Mouse (Mus musculus) heart, adult 2 months (tissue): ENCODE data around the gene Vps72. TPM values are rescaled to one million over a fixed set of nuclear protein-coding genes. Genes with fewer than 3 reads are reported as not detected.
"Not testable (repeated sequence)": the region's sequence is repeated elsewhere in the genome, so short reads cannot be mapped to it uniquely, and the experiment has no call there.

Source experiments
- DNase-seq, 2 experiments: peaks; one replicate each; pipeline ENCODE4 v3.0.0; 2021
- H3K27ac ChIP-seq: fragments of 200-600 bp; 2 replicates; pipeline ENCODE4 v1.8.1; 2022
- H3K27me3 ChIP-seq: fragments of 200-500 bp; 2 replicates; pipeline ENCODE4 v1.6.1; 2012; ENCODE audit warnings: mild to moderate bottlenecking, low read length, inconsistent platforms, mixed read lengths; ENCODE audit not compliant: control insufficient read depth, insufficient read depth
- H3K36me3 ChIP-seq: fragments of 200-500 bp; 2 replicates; pipeline ENCODE4 v1.6.1; 2012; ENCODE audit warnings: low read length, inconsistent platforms; ENCODE audit not compliant: control insufficient read depth, insufficient read depth
- H3K4me1 ChIP-seq: fragments of 200-500 bp; 2 replicates; pipeline ENCODE4 v1.6.1; 2011; ENCODE audit warnings: low read length; ENCODE audit not compliant: control insufficient read depth, insufficient read depth
- H3K4me3 ChIP-seq: fragments of 200-600 bp; 2 replicates; pipeline ENCODE4 v1.8.1; 2022
- H3K79me2 ChIP-seq: fragments of 200-500 bp; replicated peaks from 2 replicates; pipeline ENCODE4 v1.6.1; 2012; ENCODE audit warnings: mild to moderate bottlenecking, inconsistent platforms, low read length, moderate library complexity, mixed read lengths; ENCODE audit not compliant: control insufficient read depth, insufficient read depth
- H3K9ac ChIP-seq: fragments of 200-500 bp; 2 replicates; pipeline ENCODE4 v1.6.1; 2012; ENCODE audit warnings: low read depth, mild to moderate bottlenecking, control low read depth, inconsistent platforms, low read length, mixed read lengths
- CTCF ChIP-seq: fragments of 200-600 bp; IDR thresholded peaks from 2 replicates; pipeline ENCODE4 v1.8.1; 2022; ENCODE audit warnings: antibody characterized with exemption, mild to moderate bottlenecking, moderate library complexity
- EP300 ChIP-seq: fragments of 200-500 bp; IDR thresholded peaks from 2 replicates; pipeline ENCODE4 v1.6.1; 2011; ENCODE audit warnings: low read depth, low read length, control low read depth; ENCODE audit not compliant: insufficient read depth
- POLR2A ChIP-seq: fragments of 200-500 bp; IDR thresholded peaks from 2 replicates; pipeline ENCODE4 v1.6.1; 2011; ENCODE audit warnings: mild to moderate bottlenecking, low read depth, low read length, control low read depth; ENCODE audit not compliant: insufficient read depth
- WGBS: fragments of 180-500 bp; shearing (Covaris S2); methylation state at CpG from one replicate; pipeline ENCODE4 v1.1.7; 2018; 5-methylcytosine and 5-hydroxymethylcytosine counted together
- intact Hi-C: fragments of 180-260 bp; cut with DNase I; formaldehyde crosslinking; loops from one replicate; pipeline ENCODE4 v1.15.1; 2025
- polyA plus RNA-seq: library from polyadenylated mRNA; depleted of rRNA; stranded (reverse); fragments of >200 nt; gene quantifications from 2 replicates; pipeline ENCODE4 v1.2.3, GENCODE M21; 2012
- total RNA-seq, 2 experiments: library from RNA; stranded (reverse); gene quantifications; 2 replicates each; pipeline ENCODE4 v1.2.3; 2021

Gene Vps72
- total and polyA plus RNA-seq, 3 experiments, result 31.8 to 36.5 (median 34.5) TPM

GRCm38 (mm10) chr3:95088071-95088470 is 22.8 kb upstream of the Vps72 start:
- H3K9ac ChIP-seq, result no peak overlapping the region
- intact Hi-C loops, result no loop called here
- no peaks in the 10 kb centered on the region for H3K4me1 ChIP-seq
- WGBS, result 52% methylated on average over 1 of the region's 1 CpGs
- H3K36me3 ChIP-seq, result no peaks in the 10 kb centered on the region
- H3K27me3 ChIP-seq, result no peaks in the 10 kb centered on the region
- DNase-seq, result no peak
- no peak overlapping the region for H3K27ac ChIP-seq
- no peaks in the 10 kb centered on the region for H3K79me2 ChIP-seq
- TF ChIP-seq EP300 (no peak), POLR2A (no peak), CTCF (no peak)
- H3K4me3 ChIP-seq, result no peak overlapping the region

GRCm38 (mm10) chr3:95100854-95101253 is 10.0 kb upstream of the Vps72 start:
- Histone ChIP-seq H3K4me3 (no peak overlapping the region), H3K27me3 (no peaks in the 10 kb centered on the region), H3K79me2 (peaks cover 9% of the 10 kb centered on the region), H3K9ac (no peak overlapping the region), H3K27ac (no peak overlapping the region), H3K4me1 (peaks cover 1% of the 10 kb centered on the region), H3K36me3 (peaks cover 17% of the 10 kb centered on the region)
- intact Hi-C loops, result no loop called here
- no peak for DNase-seq
- TF ChIP-seq POLR2A (no peak), CTCF (no peak), EP300 (no peak)
- WGBS, result 13% methylated on average over 2 of the region's 2 CpGs

- Histone ChIP-seq H3K79me2 (peaks cover 7% of the 10 kb centered on the region), H3K4me3 (peak overlapping the region; percentile 82), H3K4me1 (peaks cover 2% of the 10 kb centered on the region), H3K27me3 (no peaks in the 10 kb centered on the region), H3K27ac (peak overlapping the region; percentile 17; the same call in 1 of the 2 replicates), H3K9ac (peak overlapping the region; percentile 28; the same call in 1 of the 2 replicates), H3K36me3 (peaks cover 12% of the 10 kb centered on the region; the same call in 1 of the 2 replicates)
- TF ChIP-seq POLR2A, result no peak
- TF ChIP-seq EP300, result no peak
- no peak for TF ChIP-seq CTCF
- intact Hi-C loops, result no loop called here
- WGBS, result 4% methylated on average over 4 of the region's 4 CpGs
- DNase-seq, result no peak
Observed at GRCm38 (mm10) chr3:95105121-95105520, 5.7 kb upstream of the Vps72 start.

GRCm38 (mm10) chr3:95105586-95106337 is 5.1 kb upstream of the Vps72 start:
- H3K27me3 ChIP-seq, result no peaks in the 10 kb centered on the region
- peak overlapping the region; percentile 85 for H3K27ac ChIP-seq
- peaks cover 2% of the 10 kb centered on the region for H3K4me1 ChIP-seq
- WGBS, result under 1% methylated on average over 16 of the region's 16 CpGs
- H3K4me3 ChIP-seq, result peak overlapping the region; percentile 82
- intact Hi-C loops, result loop anchor here (2.0 kb wide), 1 partner anchor 55 kb away; the partner anchor contains the start of gene Sema6c
- no peak for DNase-seq
- H3K79me2 ChIP-seq, result peaks cover 7% of the 10 kb centered on the region
- peak overlapping the region; percentile 84 for H3K9ac ChIP-seq
- TF ChIP-seq POLR2A (no peak), EP300 (no peak), CTCF (no peak)
- H3K36me3 ChIP-seq, result peaks cover 11% of the 10 kb centered on the region; the same call in 1 of the 2 replicates

- TF ChIP-seq EP300, result peak; percentile 92
- TF ChIP-seq CTCF, result peak; percentile 38
- peak; percentile 88 for TF ChIP-seq POLR2A
- under 1% methylated on average over 51 of the region's 51 CpGs for WGBS
- H3K9ac ChIP-seq, result peak within 1 kb of the TSS; percentile 84
Observed at GRCm38 (mm10) chr3:95106338-95107117, 4.3 kb upstream of the Vps72 start, which contains the start of gene Pip5k1a. Pip5k1a (minus strand) TSS chr3:95106930.

GRCm38 (mm10) chr3:95107308-95107707 is 3.5 kb upstream of the Vps72 start:
- peak overlapping the region; percentile 83 for H3K27ac ChIP-seq
- not testable (repeated sequence) for DNase-seq, H3K9ac ChIP-seq, H3K4me1 ChIP-seq, H3K27me3 ChIP-seq, H3K79me2 ChIP-seq, H3K36me3 ChIP-seq
- intact Hi-C loops, result loop anchor here (2.0 kb wide), 1 partner anchor 53 kb away; the partner anchor contains the start of gene Sema6c
- peak overlapping the region; percentile 82 for H3K4me3 ChIP-seq

More at GRCm38 (mm10) chr3:95106338-95107117, 4.3 kb upstream of the Vps72 start, which contains the start of gene Pip5k1a:
- Histone ChIP-seq H3K4me3 (peak within 1 kb of the TSS; percentile 82), H3K27ac (peak within 1 kb of the TSS; percentile 85), H3K36me3 (peaks cover 9% of the 10 kb centered on the region; the same call in 1 of the 2 replicates), H3K27me3 (no peaks in the 10 kb centered on the region), H3K79me2 (peaks cover 7% of the 10 kb centered on the region), H3K4me1 (peaks cover 2% of the 10 kb centered on the region)
- peak; percentile 93 to 96 for DNase-seq
- intact Hi-C loops, result loop anchor here (2.0 kb wide), 1 partner anchor 54 kb away; the partner anchor contains the start of gene Sema6c
